Mouse (Mus musculus) heart, postnatal 0 days (tissue): ENCODE results near the gene Poc1b.

Experiments
- CTCF ChIP-seq: IDR thresholded peaks from 2 replicates; pipeline ENCODE4 v1.5.1; 2016; ENCODE audit warnings: antibody characterized with exemption, control low read depth, low read depth
- EP300 ChIP-seq: IDR thresholded peaks from 2 replicates; pipeline ENCODE4 v1.6.1; 2016; ENCODE audit warnings: antibody characterized with exemption, low read depth

DNA sequence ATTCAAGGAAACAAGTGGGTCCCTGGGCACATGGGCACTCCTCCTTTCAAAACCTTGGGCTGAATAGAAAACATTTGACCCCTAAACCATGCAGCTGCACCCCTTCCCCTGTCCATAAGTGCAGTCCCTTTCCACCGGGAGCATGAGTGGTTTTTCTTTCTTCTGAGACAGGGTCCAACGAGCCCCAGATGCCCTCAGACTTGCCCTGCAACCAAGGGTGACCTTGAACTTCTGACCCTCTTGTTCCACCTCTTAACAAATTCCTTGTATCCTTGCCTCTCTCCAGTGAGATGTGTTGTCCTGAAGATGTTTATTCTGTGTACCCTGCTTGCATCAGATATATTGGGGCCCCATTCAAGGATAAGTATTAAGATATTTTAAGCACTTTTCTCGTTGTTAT lies 6.7 kb downstream of the Poc1b start:
- no peak for TF ChIP-seq CTCF
- no peak for TF ChIP-seq EP300
